Mouse (Mus musculus): ENCODE data around the gene Sdhd. TPM values are rescaled to one million over a fixed set of nuclear protein-coding genes. Genes with fewer than 3 reads are reported as not detected.

Gene Sdhd
- polyA plus RNA-seq, 1 experiment = 141 TPM

DNA sequence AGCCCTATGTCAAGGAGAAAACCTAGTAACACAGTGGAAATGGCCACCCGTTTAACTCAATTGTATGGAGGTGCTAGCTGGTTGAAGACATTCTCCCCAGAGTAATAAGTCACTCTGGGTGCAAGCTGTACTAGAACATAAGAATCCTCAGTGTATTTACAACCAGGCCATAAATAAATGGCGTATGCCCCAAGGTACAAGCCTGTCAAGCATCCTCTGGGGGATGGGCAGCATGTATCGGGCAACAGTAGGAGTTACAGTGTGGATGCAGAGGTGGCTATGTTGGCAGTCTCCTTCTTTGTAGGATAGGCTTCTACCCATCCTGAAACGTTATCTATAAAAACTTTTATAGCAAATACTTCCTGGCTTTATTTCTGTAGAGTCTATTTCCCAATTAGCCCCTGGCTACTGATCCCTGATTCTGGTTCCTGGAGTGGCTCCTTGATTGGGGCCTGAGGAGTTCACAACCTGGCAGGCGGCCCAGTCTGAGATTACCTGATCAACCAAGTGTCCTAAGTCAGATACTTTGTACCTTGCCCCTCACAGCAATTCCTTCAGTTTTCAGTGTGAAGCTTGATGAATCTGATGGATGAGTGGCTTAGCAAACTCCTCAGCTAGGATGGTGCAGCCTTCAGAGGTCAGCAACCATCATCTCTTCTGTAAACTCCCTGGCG lies 18.3 kb downstream of the Sdhd start:
- TF ChIP-seq CTCF (IDR thresholded peaks at IDR 0.05; ENCODE audit: borderline replicate concordance, extremely low read depth, insufficient read depth, insufficient read length) (no peak), POLR2A (IDR thresholded peaks at IDR 0.05; ENCODE audit: borderline replicate concordance, extremely low read depth, insufficient read depth, insufficient read length, poor library complexity, severe bottlenecking) (no peak)
- no peak for DNase-seq (ENCODE audit: low read depth)

DNA sequence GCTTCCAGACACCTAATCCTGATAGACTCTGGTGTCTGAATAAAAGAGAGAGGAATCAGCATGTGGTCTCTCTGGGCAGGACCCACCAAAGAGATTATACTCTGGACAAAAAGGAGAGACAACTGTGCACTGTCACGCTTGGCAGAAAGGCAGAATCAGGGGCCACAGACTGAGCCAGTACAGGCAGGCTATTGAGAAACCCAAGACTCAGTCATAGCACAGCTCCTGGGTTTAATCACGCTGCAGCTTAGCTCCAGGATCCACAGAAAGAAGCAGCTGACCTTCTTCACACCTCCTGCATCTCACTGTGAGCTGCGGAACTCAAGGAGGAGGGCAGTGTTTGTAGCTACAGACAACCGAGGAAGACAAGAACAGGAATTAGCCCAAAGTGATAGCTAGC lies 23.2 kb downstream of the Sdhd start:
- TF ChIP-seq CTCF (IDR thresholded peaks at IDR 0.05; ENCODE audit: borderline replicate concordance, extremely low read depth, insufficient read depth, insufficient read length) (no peak), POLR2A (IDR thresholded peaks at IDR 0.05; ENCODE audit: borderline replicate concordance, extremely low read depth, insufficient read depth, insufficient read length, poor library complexity, severe bottlenecking) (no peak)

DNA sequence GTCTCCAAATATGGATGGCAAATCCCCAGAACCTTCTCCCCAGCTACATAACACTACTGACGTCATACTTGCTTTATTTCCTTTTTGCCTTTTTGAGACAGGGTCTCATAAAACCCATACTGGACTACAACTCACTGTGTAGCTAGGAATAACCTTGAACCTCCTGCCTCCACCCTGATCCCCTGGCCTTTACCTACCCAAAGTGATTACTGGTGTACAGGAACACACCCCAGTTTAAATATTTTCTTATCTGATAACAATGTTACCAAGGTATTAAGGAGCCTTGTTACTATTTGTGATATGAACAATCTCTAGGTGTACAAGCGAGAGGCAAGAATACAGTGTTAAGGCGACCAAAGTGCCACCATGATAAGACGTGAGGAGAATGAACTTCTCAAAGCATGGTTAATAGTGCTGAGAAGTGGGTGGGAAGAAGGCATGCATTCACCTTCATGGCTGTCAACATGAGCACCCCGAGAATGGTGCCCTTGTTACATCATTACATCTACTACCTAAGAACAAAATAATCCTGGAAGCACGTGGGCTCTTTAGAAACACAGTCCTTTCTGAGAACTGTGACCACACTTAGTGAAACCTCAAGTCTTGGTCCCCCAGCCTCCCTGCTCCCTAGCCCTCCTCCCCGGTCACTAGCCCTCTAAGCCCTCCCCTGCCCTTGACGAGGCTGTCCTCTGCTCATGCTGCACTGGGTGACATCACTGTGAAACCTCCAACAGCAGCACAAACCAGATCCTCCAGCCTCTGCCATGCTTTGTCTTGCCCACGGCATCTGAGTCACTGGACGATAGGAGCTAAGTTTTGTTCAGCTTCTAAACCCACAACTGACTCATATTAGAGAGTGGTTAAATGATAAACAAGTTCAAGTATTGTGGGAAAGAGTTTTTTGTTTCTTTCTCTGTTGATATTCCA lies 33.8 kb downstream of the Sdhd start:
- no peak for TF ChIP-seq CTCF (IDR thresholded peaks at IDR 0.05; ENCODE audit: borderline replicate concordance, extremely low read depth, insufficient read depth, insufficient read length)
- TF ChIP-seq POLR2A (IDR thresholded peaks at IDR 0.05; ENCODE audit: borderline replicate concordance, extremely low read depth, insufficient read depth, insufficient read length, poor library complexity, severe bottlenecking) = no peak
- no peak for DNase-seq (ENCODE audit: low read depth)

More for the DNA sequence above, 23.2 kb downstream of the Sdhd start:
- no peak for DNase-seq (ENCODE audit: low read depth)

DNA sequence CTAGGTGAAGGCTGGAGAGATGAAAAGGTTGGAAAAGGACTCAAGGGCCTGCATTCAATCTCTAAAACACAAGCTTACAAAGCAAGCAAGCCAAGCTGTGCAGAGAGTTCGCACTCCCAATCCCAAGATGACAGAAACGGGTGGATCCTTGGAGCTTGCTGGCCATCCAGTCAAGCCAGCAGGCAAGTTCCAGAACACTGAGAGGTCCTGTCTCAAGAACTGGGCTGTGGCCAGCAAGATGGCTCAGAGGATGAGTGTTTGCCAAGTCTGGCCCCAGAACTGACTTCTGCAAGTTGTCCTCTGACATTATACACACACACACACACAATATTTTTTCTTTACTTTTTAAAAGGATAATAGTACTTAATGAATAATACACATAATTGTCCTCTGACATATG lies 35.7 kb downstream of the Sdhd start:
- no peak for TF ChIP-seq CTCF (IDR thresholded peaks at IDR 0.05; ENCODE audit: borderline replicate concordance, extremely low read depth, insufficient read depth, insufficient read length)
- TF ChIP-seq POLR2A (IDR thresholded peaks at IDR 0.05; ENCODE audit: borderline replicate concordance, extremely low read depth, insufficient read depth, insufficient read length, poor library complexity, severe bottlenecking) = no peak

DNA sequence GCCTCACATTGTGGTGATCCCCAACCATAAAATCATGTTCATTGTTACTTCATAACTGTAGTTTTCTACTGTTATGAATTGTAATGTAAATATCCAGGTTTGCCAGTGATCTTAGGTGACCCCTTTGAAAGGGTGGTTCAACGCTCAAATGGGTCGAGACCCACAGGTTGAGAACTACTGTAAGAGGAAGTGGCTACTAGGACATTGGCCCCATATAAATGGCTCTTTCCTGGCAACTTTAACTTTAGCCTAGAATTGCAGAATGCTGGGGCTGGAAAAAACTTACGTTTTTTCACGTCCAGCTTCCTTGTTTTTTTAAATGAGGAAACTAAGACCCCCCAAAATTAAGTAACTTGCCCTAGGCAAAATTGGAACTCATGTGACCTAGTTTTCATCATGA lies 36.2 kb downstream of the Sdhd start:
- no peak for DNase-seq (ENCODE audit: low read depth)
- TF ChIP-seq POLR2A (IDR thresholded peaks at IDR 0.05; ENCODE audit: borderline replicate concordance, extremely low read depth, insufficient read depth, insufficient read length, poor library complexity, severe bottlenecking) = no peak
- TF ChIP-seq CTCF (IDR thresholded peaks at IDR 0.05; ENCODE audit: borderline replicate concordance, extremely low read depth, insufficient read depth, insufficient read length) = no peak

More for the DNA sequence above, 35.7 kb downstream of the Sdhd start:
- no peak for DNase-seq (ENCODE audit: low read depth)

DNA sequence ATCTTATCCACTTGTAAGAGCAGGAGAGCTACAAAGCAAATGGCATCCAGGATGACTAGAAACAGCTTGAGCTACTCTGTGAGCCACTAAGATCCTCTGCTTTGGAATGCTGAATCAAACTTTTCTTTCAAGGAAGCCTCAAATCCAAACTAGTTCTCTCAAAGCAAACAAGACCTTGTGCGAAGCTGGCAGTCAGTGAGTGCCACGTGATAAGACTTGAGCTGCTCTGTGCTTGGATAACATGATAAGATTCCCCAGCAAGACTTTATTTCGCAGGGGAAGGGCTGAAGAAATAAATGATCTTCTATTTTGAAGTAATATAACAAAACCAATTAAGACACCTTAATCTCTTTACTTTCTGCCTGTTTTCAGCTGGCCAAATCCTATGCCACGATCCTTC lies 37.7 kb downstream of the Sdhd start:
- DNase-seq (ENCODE audit: low read depth) = no peak
- TF ChIP-seq CTCF (IDR thresholded peaks at IDR 0.05; ENCODE audit: borderline replicate concordance, extremely low read depth, insufficient read depth, insufficient read length) = no peak
- TF ChIP-seq POLR2A (IDR thresholded peaks at IDR 0.05; ENCODE audit: borderline replicate concordance, extremely low read depth, insufficient read depth, insufficient read length, poor library complexity, severe bottlenecking) = no peak

DNA sequence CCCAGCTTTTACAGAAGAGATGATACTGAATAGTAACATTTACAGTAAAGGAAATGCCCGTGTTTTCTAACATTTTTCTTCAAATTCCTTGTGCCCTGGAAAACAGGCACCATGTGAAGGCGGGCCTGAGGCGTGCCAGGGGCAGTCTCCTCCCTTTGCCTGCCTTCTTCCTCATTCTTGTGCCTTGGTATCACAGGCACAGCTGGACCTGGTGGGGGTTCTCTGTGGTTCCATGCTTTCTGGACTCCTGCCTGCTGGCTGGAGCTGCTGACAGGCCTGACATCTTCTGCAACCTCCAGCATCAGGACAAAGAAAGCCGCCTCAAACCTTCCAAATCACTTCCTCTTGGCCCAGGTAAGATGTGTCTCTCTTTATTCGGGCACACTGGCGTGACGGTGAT lies 38.4 kb downstream of the Sdhd start:
- no peak for DNase-seq (ENCODE audit: low read depth)
- TF ChIP-seq POLR2A (IDR thresholded peaks at IDR 0.05; ENCODE audit: borderline replicate concordance, extremely low read depth, insufficient read depth, insufficient read length, poor library complexity, severe bottlenecking) (no peak), CTCF (IDR thresholded peaks at IDR 0.05; ENCODE audit: borderline replicate concordance, extremely low read depth, insufficient read depth, insufficient read length) (no peak)

DNA sequence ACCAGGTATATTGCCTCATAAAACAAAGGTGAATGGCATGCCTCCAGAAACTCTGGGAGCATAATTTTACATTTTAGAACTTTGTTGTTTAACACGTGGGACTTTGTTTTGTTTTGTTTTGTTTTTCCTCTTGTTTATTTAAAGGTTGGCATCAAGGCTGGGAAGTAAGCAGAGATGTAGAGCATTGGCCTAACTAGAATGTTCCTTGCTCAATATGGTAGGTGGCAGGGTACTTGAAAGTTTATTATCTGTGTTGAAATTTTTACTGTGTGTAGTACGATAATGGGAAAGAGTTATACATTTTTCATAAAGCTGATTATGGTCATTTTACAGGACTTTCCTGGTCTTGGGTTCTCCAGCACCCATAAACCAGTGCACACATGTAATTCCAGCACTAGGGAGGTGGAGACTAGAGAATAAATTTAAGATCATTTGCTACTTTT lies 41.7 kb downstream of the Sdhd start:
- DNase-seq (ENCODE audit: low read depth) = no peak
- TF ChIP-seq POLR2A (IDR thresholded peaks at IDR 0.05; ENCODE audit: borderline replicate concordance, extremely low read depth, insufficient read depth, insufficient read length, poor library complexity, severe bottlenecking) (no peak), CTCF (IDR thresholded peaks at IDR 0.05; ENCODE audit: borderline replicate concordance, extremely low read depth, insufficient read depth, insufficient read length) (no peak)

DNA sequence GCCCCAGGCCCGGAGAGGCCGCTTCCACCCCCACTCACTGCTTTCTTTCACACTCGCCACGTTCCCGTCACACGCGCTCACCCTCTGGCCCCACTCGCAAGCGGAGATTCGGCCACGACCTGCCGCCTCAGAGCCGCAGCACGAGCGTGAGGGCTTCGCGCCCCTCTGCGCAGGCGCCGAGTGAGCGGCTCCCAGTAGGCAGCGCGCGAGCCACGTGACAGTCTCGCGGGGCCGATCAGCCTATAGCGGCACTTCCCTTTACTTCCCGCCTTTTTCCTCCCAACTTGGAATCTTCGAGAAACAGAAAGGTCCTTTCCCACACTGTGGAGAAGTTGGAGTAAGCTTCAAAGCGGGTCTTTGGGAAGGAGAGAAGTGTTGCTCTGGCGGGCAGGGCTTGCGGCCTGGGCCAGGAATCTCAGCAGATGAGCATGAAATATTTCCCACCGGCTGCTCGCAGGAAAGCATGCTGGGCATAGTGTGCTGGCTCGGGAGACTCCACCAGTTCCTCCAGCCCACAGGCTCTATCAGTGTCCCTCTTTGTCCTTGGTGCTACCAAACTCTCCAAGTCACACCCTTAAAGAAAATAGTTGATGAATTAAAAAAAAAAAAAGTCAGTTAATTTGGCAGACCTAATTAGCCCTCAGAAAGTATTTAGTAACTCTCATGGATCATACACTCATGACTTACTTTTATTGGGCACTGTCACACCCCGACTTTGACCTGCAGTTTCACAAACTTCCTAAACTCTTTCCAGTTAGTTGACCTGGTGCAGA lies 42.3 kb downstream of the Sdhd start, which contains the start of gene Tex12:
TSS of gene Tex12 (minus strand) at position 181 of the 773 bp plus-strand sequence.
- TF ChIP-seq CTCF (IDR thresholded peaks at IDR 0.05; ENCODE audit: borderline replicate concordance, extremely low read depth, insufficient read depth, insufficient read length) = no peak
- TF ChIP-seq POLR2A (IDR thresholded peaks at IDR 0.05; ENCODE audit: borderline replicate concordance, extremely low read depth, insufficient read depth, insufficient read length, poor library complexity, severe bottlenecking) = no peak
- no peak for DNase-seq (ENCODE audit: low read depth)

DNA sequence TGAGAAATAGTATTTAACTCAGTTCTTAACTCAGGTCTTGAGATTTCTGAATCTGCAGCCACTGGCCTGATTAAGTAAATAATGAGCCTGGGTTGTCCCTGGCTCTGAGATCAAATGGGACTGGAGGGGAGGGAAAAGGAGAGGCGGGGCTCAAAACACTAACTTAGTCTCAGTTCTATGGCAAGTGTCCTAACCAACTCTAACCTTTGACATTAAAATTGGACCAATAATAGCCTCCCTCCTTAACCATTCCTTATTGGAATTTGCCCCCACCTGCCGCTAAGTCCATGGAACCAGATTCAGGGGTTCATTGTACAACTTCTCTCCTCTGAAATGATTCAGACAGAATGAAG lies 48.5 kb downstream of the Sdhd start, which contains the start of gene Bco2:
TSS of gene Bco2 (minus strand) at position 88 of the 353 bp plus-strand sequence.
- TF ChIP-seq POLR2A (IDR thresholded peaks at IDR 0.05; ENCODE audit: borderline replicate concordance, extremely low read depth, insufficient read depth, insufficient read length, poor library complexity, severe bottlenecking) = no peak
- TF ChIP-seq CTCF (IDR thresholded peaks at IDR 0.05; ENCODE audit: borderline replicate concordance, extremely low read depth, insufficient read depth, insufficient read length) = no peak
- DNase-seq (ENCODE audit: low read depth) = no peak

Data from brain, embryonic 14.5 days (tissue).